Mouse (Mus musculus): ENCODE results near the gene Slc6a4.

DNA sequence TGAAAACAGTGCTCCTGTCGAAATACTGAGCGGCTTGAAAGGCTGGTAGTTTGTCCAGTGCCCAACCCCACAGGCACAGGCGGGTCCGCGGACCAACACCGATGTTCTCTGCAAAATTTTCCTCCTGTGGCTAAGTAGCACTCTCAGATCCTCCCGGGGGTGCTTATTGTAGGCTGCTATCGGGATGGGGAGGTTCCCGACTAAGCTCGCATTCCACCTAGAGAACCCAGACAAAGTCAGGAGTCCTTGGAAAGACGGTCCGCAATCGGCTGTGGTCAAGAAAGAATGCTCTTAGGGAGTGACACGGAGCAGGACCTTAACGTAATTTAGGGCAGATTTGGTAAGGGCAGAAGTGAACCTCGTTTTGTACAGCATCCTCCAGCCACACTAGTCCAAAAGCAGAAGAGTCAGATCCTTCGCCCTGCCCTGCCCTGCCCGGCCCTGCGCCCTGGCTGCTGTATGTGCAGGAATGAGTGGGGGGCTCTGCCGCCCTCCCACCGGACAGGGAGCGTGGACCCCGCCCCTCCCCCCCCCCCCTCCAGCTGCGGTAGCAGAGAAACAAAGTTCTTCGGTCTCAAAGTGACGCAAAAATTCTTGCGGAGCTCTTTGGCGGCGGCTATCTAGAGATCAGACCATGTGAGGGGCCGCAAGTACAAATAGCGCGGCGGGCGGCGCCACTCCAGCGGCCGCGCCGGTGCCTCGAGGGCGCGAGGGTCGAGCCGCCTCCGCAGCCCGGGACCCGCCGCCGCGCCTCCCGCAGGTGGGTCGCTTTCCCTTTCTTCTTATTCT is at the start of gene Slc6a4:
- no peak for TF ChIP-seq CTCF (IDR thresholded peaks at IDR 0.05; ENCODE audit: extremely low read depth, insufficient read depth, low read length)
- no peak for TF ChIP-seq POLR2A (IDR thresholded peaks at IDR 0.05; ENCODE audit: extremely low read depth, insufficient read depth, low read length)

All from cortical plate, adult 2 months (tissue).